Mouse (Mus musculus): ENCODE results near the gene Bcl2.

Bcl2 gene

GRCm38 (mm10) chr1:106658293-106658847 is 55.7 kb downstream of the Bcl2 start:
- no peak for DNase-seq

- DNase-seq, result no peak
Observed at GRCm38 (mm10) chr1:106656207-106656738, 57.8 kb downstream of the Bcl2 start.

GRCm38 (mm10) chr1:106654254-106654653 is 59.8 kb downstream of the Bcl2 start:
- no peak for DNase-seq

GRCm38 (mm10) chr1:106653441-106653860 is 60.6 kb downstream of the Bcl2 start:
- DNase-seq, result no peak

GRCm38 (mm10) chr1:106651211-106651610 is 62.9 kb downstream of the Bcl2 start:
- DNase-seq, result no peak

GRCm38 (mm10) chr1:106650427-106650826 is 63.6 kb downstream of the Bcl2 start:
- no peak for DNase-seq

GRCm38 (mm10) chr1:106647336-106647735 is 66.7 kb downstream of the Bcl2 start:
- no peak for DNase-seq

GRCm38 (mm10) chr1:106644566-106644965 is 69.5 kb downstream of the Bcl2 start:
- no peak for DNase-seq

- DNase-seq, result no peak
Observed at GRCm38 (mm10) chr1:106643527-106643926, 70.5 kb downstream of the Bcl2 start.

GRCm38 (mm10) chr1:106640577-106640976 is 73.5 kb downstream of the Bcl2 start:
- DNase-seq, result no peak

- no peak for DNase-seq
Observed at GRCm38 (mm10) chr1:106637705-106638104, 76.4 kb downstream of the Bcl2 start.

- no peak for DNase-seq
Observed at GRCm38 (mm10) chr1:106636714-106637113, 77.4 kb downstream of the Bcl2 start.

- DNase-seq, result no peak
Observed at GRCm38 (mm10) chr1:106633207-106633606, 80.9 kb downstream of the Bcl2 start.

GRCm38 (mm10) chr1:106631869-106632463 is 82.1 kb downstream of the Bcl2 start:
- no peak for DNase-seq

GRCm38 (mm10) chr1:106630973-106631372 is 83.1 kb downstream of the Bcl2 start:
- no peak for DNase-seq

GRCm38 (mm10) chr1:106629931-106630682 is 84.0 kb downstream of the Bcl2 start:
- no peak for DNase-seq

- DNase-seq, result no peak
Observed at GRCm38 (mm10) chr1:106629470-106629830, 84.6 kb downstream of the Bcl2 start.

GRCm38 (mm10) chr1:106628718-106629469 is 85.2 kb downstream of the Bcl2 start:
- DNase-seq, result peak; percentile 19

- no peak for DNase-seq
Observed at GRCm38 (mm10) chr1:106628279-106628678, 85.8 kb downstream of the Bcl2 start.

GRCm38 (mm10) chr1:106627241-106627640 is 86.8 kb downstream of the Bcl2 start:
- DNase-seq, result no peak

- no peak for DNase-seq
Observed at GRCm38 (mm10) chr1:106620174-106620931, 93.7 kb downstream of the Bcl2 start.

GRCm38 (mm10) chr1:106618814-106619213 is 95.3 kb downstream of the Bcl2 start:
- DNase-seq, result no peak

GRCm38 (mm10) chr1:106616955-106617354 is 97.1 kb downstream of the Bcl2 start:
- DNase-seq, result no peak

Measured in thymus, postnatal 25 days (tissue).